Mouse (Mus musculus): Measurements from ENCODE around the gene Rrad. TPM values are rescaled to one million over a fixed set of nuclear protein-coding genes. Genes with fewer than 3 reads are reported as not detected.

The Rrad gene
- total and polyA plus RNA-seq, 2 experiments from 2014 or later, result 3.3 to 3.5 TPM

DNA sequence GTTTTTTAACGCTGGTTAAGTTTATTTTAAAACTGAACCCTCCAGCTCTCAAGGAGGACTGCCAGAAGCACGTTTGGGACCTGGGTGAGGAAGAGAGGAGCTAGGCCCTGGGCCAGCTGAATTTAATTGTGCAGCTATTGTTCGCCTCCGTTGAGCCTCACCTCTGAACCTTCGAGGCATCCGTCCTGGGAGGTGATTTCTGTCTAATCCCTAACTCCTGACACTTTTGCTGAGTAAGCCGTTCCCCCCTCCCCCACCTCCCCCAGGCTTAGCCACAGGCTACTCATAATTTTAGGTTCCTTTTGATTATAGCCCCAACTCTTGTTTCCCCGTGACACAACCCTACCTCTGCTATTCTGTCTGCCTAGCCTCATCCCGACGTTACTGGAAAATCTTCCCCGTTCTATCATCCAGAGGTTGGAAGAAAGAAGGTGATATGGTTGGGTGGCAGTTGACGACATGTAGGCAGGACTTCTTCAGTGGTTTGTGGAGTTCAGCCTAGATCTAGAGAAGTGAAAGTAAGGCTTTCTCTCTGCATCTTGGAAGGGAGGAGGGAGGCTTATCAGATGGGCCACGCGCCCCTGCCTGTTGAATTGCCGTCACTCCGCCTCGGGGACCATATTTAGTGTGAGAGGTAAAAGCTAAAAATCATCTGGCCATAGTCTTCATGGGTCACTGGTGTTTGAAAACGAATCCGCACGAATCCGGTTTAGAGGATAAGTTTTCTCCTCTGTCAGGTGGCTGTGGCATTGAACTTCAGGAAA lies 35.2 kb downstream of the Rrad start:
- TF ChIP-seq CTCF (IDR thresholded peaks at IDR 0.05), result no peak
- H3K27ac ChIP-seq (ENCODE audit: low read depth, low read length), result no peak overlapping the region
- no peaks in the 10 kb centered on the region for H3K27me3 ChIP-seq (ENCODE audit: insufficient read depth, low read length)
- WGBS, result 89% methylated on average over 21 of the region's 21 CpGs
- ATAC-seq (ENCODE audit: low FRiP score) (no peak), DNase-seq (ENCODE audit: low spot score) (no peak)
- no peaks in the 10 kb centered on the region for H3K4me1 ChIP-seq (ENCODE audit: insufficient read depth, low read length)
- no peak overlapping the region for H3K4me2 ChIP-seq (ENCODE audit: low read depth, low read length, poor library complexity, severe bottlenecking)
- no peak overlapping the region for H3K9ac ChIP-seq (replicated peaks; ENCODE audit: low read length, poor library complexity, severe bottlenecking)
- peaks cover 14% of the 10 kb centered on the region for H3K36me3 ChIP-seq (ENCODE audit: insufficient read depth, low read length)
- no peak overlapping the region for H3K4me3 ChIP-seq (ENCODE audit: low read depth, low read length)
- no peaks in the 10 kb centered on the region for H3K9me3 ChIP-seq (ENCODE audit: low read length)

DNA sequence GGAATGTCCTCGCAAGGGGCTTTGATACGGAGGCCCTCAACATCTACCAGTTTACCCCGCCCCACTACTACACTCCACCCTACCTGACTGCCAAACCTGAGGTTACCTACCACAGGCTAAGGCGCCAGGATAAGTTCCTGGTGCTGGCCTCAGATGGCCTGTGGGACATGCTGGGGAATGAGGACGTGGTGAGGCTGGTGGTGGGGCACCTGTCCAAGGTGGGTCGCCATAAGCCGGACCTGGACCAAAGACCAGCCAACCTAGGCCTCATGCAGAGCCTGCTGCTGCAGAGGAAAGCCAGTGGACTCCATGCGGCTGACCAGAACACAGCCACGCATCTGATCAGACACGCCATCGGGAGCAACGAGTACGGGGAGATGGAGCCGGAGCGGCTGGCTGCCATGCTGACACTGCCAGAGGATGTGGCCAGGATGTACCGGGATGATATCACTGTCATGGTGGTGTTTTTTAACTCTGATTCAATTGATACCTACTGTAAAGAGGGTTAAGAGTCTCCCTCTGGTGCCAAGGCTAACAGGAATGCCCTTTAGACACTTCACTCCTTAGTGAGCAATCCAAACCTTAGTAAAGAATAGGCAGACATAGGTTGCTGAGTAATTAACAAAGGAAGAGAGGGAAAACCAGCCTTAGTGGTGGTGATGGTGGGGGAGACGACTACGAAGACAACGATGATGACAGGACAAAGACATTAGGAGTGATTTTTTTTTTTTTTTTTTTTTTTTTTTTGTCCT lies 36.3 kb downstream of the Rrad start:
- no peak overlapping the region for H3K27ac ChIP-seq (ENCODE audit: low read depth, low read length)
- H3K9ac ChIP-seq (replicated peaks; ENCODE audit: low read length, poor library complexity, severe bottlenecking), result no peak overlapping the region
- H3K4me2 ChIP-seq (ENCODE audit: low read depth, low read length, poor library complexity, severe bottlenecking), result no peak overlapping the region
- WGBS, result 94% methylated on average over 19 of the region's 19 CpGs
- H3K9me3 ChIP-seq (ENCODE audit: low read length), result no peaks in the 10 kb centered on the region
- ATAC-seq (ENCODE audit: low FRiP score) (no peak), DNase-seq (ENCODE audit: low spot score) (no peak)
- peaks cover 14% of the 10 kb centered on the region for H3K36me3 ChIP-seq (ENCODE audit: insufficient read depth, low read length)
- no peak overlapping the region for H3K4me3 ChIP-seq (ENCODE audit: low read depth, low read length)
- no peaks in the 10 kb centered on the region for H3K27me3 ChIP-seq (ENCODE audit: insufficient read depth, low read length)
- TF ChIP-seq CTCF (IDR thresholded peaks at IDR 0.05), result no peak
- H3K4me1 ChIP-seq (ENCODE audit: insufficient read depth, low read length), result no peaks in the 10 kb centered on the region

DNA sequence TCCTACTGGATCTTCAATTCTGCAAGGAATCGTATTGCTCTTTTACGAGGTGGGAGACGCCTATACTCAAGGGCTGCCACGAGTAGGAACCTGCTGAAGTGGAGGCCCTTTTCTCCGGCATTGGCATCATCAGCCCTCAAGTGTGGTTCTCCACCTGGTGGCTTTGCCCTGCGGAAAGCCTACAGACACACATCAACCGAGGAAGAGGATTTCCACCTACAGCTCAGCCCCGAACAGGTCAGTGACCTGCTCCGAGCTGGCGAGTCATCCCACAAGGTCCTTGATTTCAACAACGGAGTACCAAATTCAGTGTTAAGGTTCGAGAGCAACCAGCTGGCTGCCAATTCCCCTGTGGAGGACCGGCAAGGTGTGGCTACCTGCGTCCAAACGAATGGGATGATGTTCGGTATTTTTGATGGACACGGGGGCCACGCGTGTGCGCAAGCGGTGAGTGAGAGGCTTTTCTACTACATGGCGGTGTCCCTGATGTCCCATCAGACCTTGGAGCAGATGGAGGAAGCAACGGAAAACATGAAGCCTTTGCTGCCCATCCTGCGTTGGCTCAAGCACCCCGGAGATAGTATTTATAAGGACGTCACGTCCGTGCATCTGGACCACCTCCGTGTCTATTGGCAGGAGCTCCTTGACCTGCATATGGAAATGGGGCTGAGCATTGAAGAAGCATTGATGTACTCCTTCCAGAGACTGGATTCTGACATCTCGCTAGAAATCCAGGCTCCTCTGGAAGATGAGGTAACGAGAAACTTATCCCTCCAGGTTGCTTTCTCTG lies 37.4 kb downstream of the Rrad start:
- Histone ChIP-seq H3K27ac (ENCODE audit: low read depth, low read length) (no peak overlapping the region), H3K36me3 (ENCODE audit: insufficient read depth, low read length) (peaks cover 14% of the 10 kb centered on the region), H3K4me2 (ENCODE audit: low read depth, low read length, poor library complexity, severe bottlenecking) (no peak overlapping the region), H3K9me3 (ENCODE audit: low read length) (no peaks in the 10 kb centered on the region), H3K27me3 (ENCODE audit: insufficient read depth, low read length) (no peaks in the 10 kb centered on the region), H3K9ac (replicated peaks; ENCODE audit: low read length, poor library complexity, severe bottlenecking) (no peak overlapping the region), H3K4me3 (ENCODE audit: low read depth, low read length) (no peak overlapping the region), H3K4me1 (ENCODE audit: insufficient read depth, low read length) (no peaks in the 10 kb centered on the region)
- ATAC-seq (ENCODE audit: low FRiP score) (no peak), DNase-seq (ENCODE audit: low spot score) (no peak)
- TF ChIP-seq CTCF (IDR thresholded peaks at IDR 0.05), result no peak
- WGBS, result 94% methylated on average over 31 of the region's 31 CpGs

DNA sequence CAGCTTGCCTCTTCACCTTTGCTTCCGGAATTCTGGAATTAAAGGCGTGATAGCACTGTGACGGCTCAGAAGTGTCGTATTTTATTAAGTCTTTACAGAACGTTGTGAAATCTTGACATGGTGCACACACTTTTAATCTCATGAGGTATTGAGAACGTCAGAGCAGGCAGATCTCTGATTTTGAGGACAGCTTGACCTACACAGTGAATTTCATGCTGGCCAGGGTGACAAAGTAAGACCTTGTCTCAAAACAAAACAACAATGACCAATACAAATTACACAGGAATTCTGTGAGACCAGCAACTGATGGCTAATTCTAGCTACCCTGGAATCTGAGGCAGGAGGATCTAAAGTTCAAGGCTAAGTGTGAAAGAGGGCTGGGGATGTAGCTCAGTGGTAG lies 38.6 kb downstream of the Rrad start:
- peak overlapping the region; percentile 69; the same call in 1 of the 2 replicates for H3K4me3 ChIP-seq (ENCODE audit: low read depth, low read length)
- DNase-seq (ENCODE audit: low spot score) (no peak), ATAC-seq (ENCODE audit: low FRiP score) (no peak)
- WGBS, result 54% methylated on average over 6 of the region's 6 CpGs
- H3K4me1 ChIP-seq (ENCODE audit: insufficient read depth, low read length), result no peaks in the 10 kb centered on the region
- H3K9ac ChIP-seq (replicated peaks; ENCODE audit: low read length, poor library complexity, severe bottlenecking), result peak overlapping the region; percentile 74; the same call in 1 of the 2 replicates
- no peaks in the 10 kb centered on the region for H3K27me3 ChIP-seq (ENCODE audit: insufficient read depth, low read length)
- no peak overlapping the region for H3K27ac ChIP-seq (ENCODE audit: low read depth, low read length)
- TF ChIP-seq CTCF (IDR thresholded peaks at IDR 0.05), result no peak
- peaks cover 14% of the 10 kb centered on the region for H3K36me3 ChIP-seq (ENCODE audit: insufficient read depth, low read length)
- no peaks in the 10 kb centered on the region for H3K9me3 ChIP-seq (ENCODE audit: low read length)
- peak overlapping the region; percentile 79 for H3K4me2 ChIP-seq (ENCODE audit: low read depth, low read length, poor library complexity, severe bottlenecking)

DNA sequence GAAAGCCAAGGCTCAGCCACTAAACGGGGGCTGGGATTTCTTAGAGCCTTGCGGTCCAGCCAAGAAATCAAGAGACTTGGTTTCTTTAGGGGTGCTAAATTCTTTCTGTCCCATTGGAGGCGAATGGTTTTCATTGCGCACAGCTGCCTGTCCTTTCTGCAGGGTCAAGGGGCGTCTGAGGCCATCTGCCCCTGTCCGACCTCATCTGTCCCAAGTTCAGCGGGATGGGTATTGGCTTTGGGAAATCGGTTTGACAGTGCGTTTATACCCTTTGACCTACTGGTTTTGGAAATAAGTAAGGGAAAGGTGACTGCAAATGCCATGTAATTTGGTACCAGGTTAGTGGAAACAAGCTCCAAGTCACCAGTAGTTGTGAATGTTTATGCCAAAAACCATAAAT lies 39.3 kb downstream of the Rrad start:
- ATAC-seq (ENCODE audit: low FRiP score), result 0 out of 2 replicates have a peak, but pooled peaks have one; percentile 2
- WGBS, result 2% methylated on average over 9 of the region's 9 CpGs

More for the DNA sequence above, 39.3 kb downstream of the Rrad start:
- no peaks in the 10 kb centered on the region for H3K27me3 ChIP-seq (ENCODE audit: insufficient read depth, low read length)
- peaks cover 14% of the 10 kb centered on the region for H3K36me3 ChIP-seq (ENCODE audit: insufficient read depth, low read length)
- no peaks in the 10 kb centered on the region for H3K9me3 ChIP-seq (ENCODE audit: low read length)
- H3K4me3 ChIP-seq (ENCODE audit: low read depth, low read length), result peak overlapping the region; percentile 69
- peak overlapping the region; percentile 70 for H3K27ac ChIP-seq (ENCODE audit: low read depth, low read length)
- H3K4me1 ChIP-seq (ENCODE audit: insufficient read depth, low read length), result no peaks in the 10 kb centered on the region
- DNase-seq (ENCODE audit: low spot score), result no peak
- TF ChIP-seq CTCF (IDR thresholded peaks at IDR 0.05), result no peak
- peak overlapping the region; percentile 79 for H3K4me2 ChIP-seq (ENCODE audit: low read depth, low read length, poor library complexity, severe bottlenecking)
- H3K9ac ChIP-seq (replicated peaks; ENCODE audit: low read length, poor library complexity, severe bottlenecking), result peak overlapping the region; percentile 74

All from midbrain, postnatal 0 days (tissue).